Mouse (Mus musculus) midbrain, postnatal 0 days (tissue): ENCODE measurements at regions not wholly inside any gene's neighbourhood (a gene's known extent, or its start where the extent isn't known, plus 50 kb on each side); places are given as distances from the start of the nearest gene placed in this dataset.

Source experiments
- ATAC-seq: fragments of 200-750 bp; cut with Nextera tagmentation; 2 replicates; pipeline ENCODE4 v1.8.0; 2017; ENCODE audit warnings: moderate number of reproducible peaks, mild to moderate bottlenecking, moderate TSS enrichment, moderate library complexity; ENCODE audit not compliant: low FRiP score
- DNase-seq: peaks from one replicate; pipeline ENCODE4 v3.0.0-alpha.2; 2015; ENCODE audit warnings: low spot score
- H3K27ac ChIP-seq: fragments of 300-500 bp; sonication (generic); 2 replicates; pipeline ENCODE4 v1.5.1; 2014; ENCODE audit warnings: low read depth, mild to moderate bottlenecking, low read length, mixed read lengths
- H3K27me3 ChIP-seq: fragments of 300-500 bp; sonication (generic); 2 replicates; pipeline ENCODE4 v1.6.1; 2014; ENCODE audit warnings: low read length, control low read depth, mixed read lengths; ENCODE audit not compliant: insufficient read depth
- H3K36me3 ChIP-seq: fragments of 300-500 bp; sonication (generic); 2 replicates; pipeline ENCODE4 v1.6.1; 2014; ENCODE audit warnings: low read length, control low read depth, mixed read lengths; ENCODE audit not compliant: insufficient read depth
- H3K4me1 ChIP-seq: fragments of 300-500 bp; sonication (generic); 2 replicates; pipeline ENCODE4 v1.6.1; 2014; ENCODE audit warnings: mild to moderate bottlenecking, control low read depth, antibody characterized with exemption, low read length, mixed read lengths; ENCODE audit not compliant: insufficient read depth
- H3K4me2 ChIP-seq: fragments of 300-500 bp; sonication (generic); 2 replicates; pipeline ENCODE4 v1.6.1; 2014; ENCODE audit warnings: low read depth, mild to moderate bottlenecking, low read length, mixed read lengths; ENCODE audit not compliant: poor library complexity, severe bottlenecking
- H3K4me3 ChIP-seq: fragments of 300-500 bp; sonication (generic); 2 replicates; pipeline ENCODE4 v1.5.1; 2014; ENCODE audit warnings: low read depth, mild to moderate bottlenecking, low read length, moderate library complexity
- H3K9ac ChIP-seq: fragments of 300-500 bp; sonication (generic); replicated peaks from 2 replicates; pipeline ENCODE4 v1.6.1; 2014; ENCODE audit warnings: mild to moderate bottlenecking, low read length, moderate library complexity, mixed read lengths; ENCODE audit not compliant: poor library complexity, severe bottlenecking
- H3K9me3 ChIP-seq: fragments of 300-500 bp; sonication (generic); 2 replicates; pipeline ENCODE4 v1.6.1; 2016; ENCODE audit warnings: low read length, control low read depth
- CTCF ChIP-seq: IDR thresholded peaks from 2 replicates; pipeline ENCODE4 v1.5.1; 2016; ENCODE audit warnings: antibody characterized with exemption, mild to moderate bottlenecking
- WGBS: fragments of 180-500 bp; shearing (Covaris S2); extraction: QIAGEN DNeasy Blood & Tissue Kit; methylation state at CpG from one replicate; pipeline ENCODE4 v1.1.7; 2014; 5-methylcytosine and 5-hydroxymethylcytosine counted together

DNA sequence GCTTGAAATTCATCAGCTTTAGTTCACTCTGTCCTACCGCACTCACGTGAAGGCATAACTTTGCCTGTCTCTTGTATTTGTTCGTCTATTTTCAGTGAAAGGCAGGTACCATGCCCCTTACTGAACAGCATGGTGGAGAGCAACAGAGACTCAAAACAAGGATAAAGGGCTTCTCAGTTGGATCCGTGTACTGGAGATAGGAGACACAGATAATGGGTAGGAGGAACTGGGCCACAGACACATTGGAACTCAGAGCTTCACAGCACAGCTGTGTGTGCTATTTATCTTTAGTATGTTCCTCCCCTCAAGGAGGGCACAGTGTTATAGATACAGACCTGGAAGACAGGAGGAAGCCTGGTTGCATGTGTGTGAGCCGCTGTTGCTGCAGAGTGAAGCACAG, 176.4 kb downstream of the Pten start:
- Histone ChIP-seq H3K4me1 (no peaks in the 10 kb centered on the region), H3K4me3 (no peak overlapping the region), H3K27ac (no peak overlapping the region), H3K9ac (no peak overlapping the region), H3K4me2 (no peak overlapping the region), H3K27me3 (no peaks in the 10 kb centered on the region), H3K36me3 (no peaks in the 10 kb centered on the region), H3K9me3 (no peaks in the 10 kb centered on the region)
- DNase-seq: no peak
- ATAC-seq: no peak
- WGBS: 93% methylated on average over 5 of the region's 5 CpGs
- TF ChIP-seq CTCF: no peak

DNA sequence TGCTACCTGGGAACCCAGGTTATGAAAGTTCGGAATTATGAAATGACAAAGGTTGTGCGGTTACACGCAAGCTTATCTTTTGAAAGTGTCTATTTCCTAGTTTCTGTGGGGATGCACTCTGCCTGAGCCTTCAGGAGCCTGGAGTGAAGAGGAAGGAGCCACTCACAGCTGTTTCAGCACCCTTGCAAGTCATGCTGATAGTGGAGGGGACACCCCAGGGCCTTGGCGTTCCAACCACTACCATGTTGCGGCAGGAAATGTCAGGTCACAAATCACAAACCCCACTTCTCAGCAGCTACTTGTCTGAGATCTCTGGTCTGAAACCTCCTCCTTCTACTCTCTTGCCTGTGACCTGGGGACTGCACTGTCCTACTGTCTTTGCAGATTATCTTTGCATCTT, 178.3 kb downstream of the Pten start:
- Histone ChIP-seq H3K36me3 (no peaks in the 10 kb centered on the region), H3K27ac (no peak overlapping the region), H3K4me2 (no peak overlapping the region), H3K9ac (no peak overlapping the region), H3K4me3 (no peak overlapping the region), H3K9me3 (no peaks in the 10 kb centered on the region), H3K27me3 (no peaks in the 10 kb centered on the region), H3K4me1 (no peaks in the 10 kb centered on the region)
- TF ChIP-seq CTCF: no peak
- DNase-seq (no peak), ATAC-seq (no peak)
- 92% methylated on average over 5 of the region's 5 CpGs for WGBS

- H3K4me2 ChIP-seq: no peak overlapping the region
- DNase-seq (no peak), ATAC-seq (no peak)
- WGBS: 80% methylated on average over 6 of the region's 6 CpGs
- H3K4me1 ChIP-seq: no peaks in the 10 kb centered on the region
- H3K27me3 ChIP-seq: no peaks in the 10 kb centered on the region
- H3K36me3 ChIP-seq: no peaks in the 10 kb centered on the region
- no peaks in the 10 kb centered on the region for H3K9me3 ChIP-seq
- H3K4me3 ChIP-seq: no peak overlapping the region
- H3K27ac ChIP-seq: no peak overlapping the region
- TF ChIP-seq CTCF: no peak
- H3K9ac ChIP-seq: no peak overlapping the region
Measured at GRCm38 (mm10) chr19:32937591-32937990, 180.3 kb downstream of the Pten start.

GRCm38 (mm10) chr19:32939692-32940091, 182.4 kb downstream of the Pten start:
- Histone ChIP-seq H3K9me3 (no peaks in the 10 kb centered on the region), H3K27me3 (no peaks in the 10 kb centered on the region), H3K4me1 (no peaks in the 10 kb centered on the region), H3K4me3 (no peak overlapping the region), H3K4me2 (no peak overlapping the region), H3K9ac (no peak overlapping the region), H3K27ac (no peak overlapping the region), H3K36me3 (no peaks in the 10 kb centered on the region)
- no peak for TF ChIP-seq CTCF
- ATAC-seq (no peak), DNase-seq (no peak)
- 85% methylated on average over 5 of the region's 5 CpGs for WGBS

- H3K4me3 ChIP-seq: no peak overlapping the region
- H3K4me1 ChIP-seq: no peaks in the 10 kb centered on the region
- no peaks in the 10 kb centered on the region for H3K36me3 ChIP-seq
- no peak for TF ChIP-seq CTCF
- no peaks in the 10 kb centered on the region for H3K27me3 ChIP-seq
- H3K9me3 ChIP-seq: no peaks in the 10 kb centered on the region
- H3K9ac ChIP-seq: no peak overlapping the region
- no peak for DNase-seq
- 84% methylated on average over 6 of the region's 6 CpGs for WGBS
- H3K4me2 ChIP-seq: no peak overlapping the region
- ATAC-seq: no peak
- H3K27ac ChIP-seq: no peak overlapping the region
Measured at GRCm38 (mm10) chr19:32940806-32941205, 183.5 kb downstream of the Pten start.

DNA sequence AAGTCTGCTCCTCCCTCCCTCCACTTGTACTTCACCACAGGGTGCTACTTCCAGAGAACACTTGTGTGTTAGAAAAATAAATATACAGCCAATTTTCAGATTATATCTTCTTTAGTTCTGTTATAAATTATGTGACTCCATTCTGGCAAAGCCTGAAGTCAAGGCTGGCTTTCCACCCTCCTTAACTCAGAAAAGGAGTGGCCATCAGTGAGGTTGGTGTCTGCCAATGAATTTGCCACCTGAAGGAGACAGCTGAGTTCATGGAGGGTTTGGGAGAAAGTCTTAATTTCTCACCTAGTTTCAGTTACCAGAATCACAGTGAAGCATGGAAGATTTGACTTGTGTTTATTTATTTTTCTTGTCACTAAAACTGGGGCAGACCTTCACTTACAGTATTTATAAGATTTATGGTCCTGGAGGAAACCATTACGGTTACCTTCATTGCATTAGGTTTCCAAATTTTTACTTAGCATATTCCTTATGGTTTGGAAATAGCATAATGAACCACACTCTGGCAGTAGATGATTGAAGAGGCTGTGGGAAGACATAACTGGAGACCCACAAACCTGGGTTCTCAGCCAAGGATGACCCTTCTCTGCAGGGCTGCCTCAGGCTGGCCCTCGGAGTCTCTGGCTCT, 186.4 kb downstream of the Pten start:
- Histone ChIP-seq H3K9me3 (no peaks in the 10 kb centered on the region), H3K27me3 (no peaks in the 10 kb centered on the region), H3K9ac (no peak overlapping the region), H3K27ac (no peak overlapping the region), H3K4me2 (no peak overlapping the region), H3K4me1 (no peaks in the 10 kb centered on the region), H3K36me3 (no peaks in the 10 kb centered on the region), H3K4me3 (no peak overlapping the region)
- 87% methylated on average over 2 of the region's 2 CpGs for WGBS
- no peak for TF ChIP-seq CTCF
- ATAC-seq: no peak
- DNase-seq: no peak
